Mouse (Mus musculus) frontal cortex, adult 2 months (tissue): ENCODE data around the gene Ptger1. TPM values are rescaled to one million over a fixed set of nuclear protein-coding genes. Genes with fewer than 3 reads are reported as not detected.

Experiments
- polyA plus RNA-seq: library from polyadenylated mRNA; depleted of rRNA; stranded (reverse); fragments of >200 nt; gene quantifications from 2 replicates; pipeline ENCODE4 v1.2.3, GENCODE M21; 2012; rRNA removed

The Ptger1 gene
- polyA plus RNA-seq, 1 experiment, result 2.2 TPM

Other genes with a start within 250 kb of the Ptger1 start
- 264 and 324 TPM in 2 replicates for gene Scoc, start 208.3 kb upstream of the Ptger1 start, polyA plus RNA-seq
- gene Olfr370, start 130.9 kb upstream of the Ptger1 start, polyA plus RNA-seq, result not detected in 2 replicates
- gene Ndufb7, start 100.0 kb upstream of the Ptger1 start, polyA plus RNA-seq, result 324 and 374 TPM in 2 replicates
- 779 and 879 TPM in 2 replicates for gene Tecr, start 58.7 kb upstream of the Ptger1 start, polyA plus RNA-seq
- gene Dnajb1, start 58.5 kb upstream of the Ptger1 start, polyA plus RNA-seq, result 37.9 TPM in 2 replicates
- 86.3 and 90.2 TPM in 2 replicates for gene Gipc1, start 14.0 kb upstream of the Ptger1 start, polyA plus RNA-seq
- 51.9 and 61.9 TPM in 2 replicates for gene Pkn1, start 32.5 kb downstream of the Ptger1 start, polyA plus RNA-seq
- 27.2 and 30.6 TPM in 2 replicates for gene Ddx39, start 48.5 kb downstream of the Ptger1 start, polyA plus RNA-seq
- gene Adgre5, start 74.6 kb downstream of the Ptger1 start, polyA plus RNA-seq, result 21.8 and 23.0 TPM in 2 replicates
- gene Adgrl1, start 233.4 kb downstream of the Ptger1 start, polyA plus RNA-seq, result 199 and 247 TPM in 2 replicates